Mouse (Mus musculus) layer of hippocampus, adult 8-10 months (tissue): ENCODE data around the gene Ror1. TPM values are rescaled to one million over a fixed set of nuclear protein-coding genes. Genes with fewer than 3 reads are reported as not detected.

Experiments
- DNase-seq, 2 experiments: peaks; one replicate each; pipeline ENCODE4 v3.0.0; 2022; ENCODE audit warnings: low spot score in 2 of 2
- total RNA-seq, 4 experiments: library from RNA; stranded (reverse); gene quantifications; 2 replicates each; pipeline ENCODE4 v1.2.4; 2022

Gene Ror1
- total RNA-seq, 4 experiments from 2014 or later = 4.3 to 5.6 (median 5.1) TPM

DNA sequence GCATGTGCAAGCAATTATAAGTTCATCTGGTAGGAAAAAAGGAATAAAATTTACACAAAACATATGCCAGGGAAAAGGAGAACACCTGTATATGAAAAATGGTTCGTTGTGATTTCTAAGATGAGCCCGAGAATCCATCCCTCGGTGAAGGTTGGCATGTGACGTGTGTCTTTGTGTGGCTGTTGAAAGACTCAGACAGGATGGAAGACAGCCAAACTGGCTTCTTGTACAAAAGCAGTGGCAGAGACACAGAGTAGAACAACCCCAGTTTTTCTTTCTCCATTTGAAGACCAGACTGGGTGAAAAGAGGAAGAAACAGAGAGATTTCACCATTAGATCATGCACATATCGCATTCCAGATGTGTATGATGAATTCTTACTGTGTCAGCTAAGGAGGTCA is 62.8 kb downstream of the Ror1 start:
- DNase-seq = no peak

DNA sequence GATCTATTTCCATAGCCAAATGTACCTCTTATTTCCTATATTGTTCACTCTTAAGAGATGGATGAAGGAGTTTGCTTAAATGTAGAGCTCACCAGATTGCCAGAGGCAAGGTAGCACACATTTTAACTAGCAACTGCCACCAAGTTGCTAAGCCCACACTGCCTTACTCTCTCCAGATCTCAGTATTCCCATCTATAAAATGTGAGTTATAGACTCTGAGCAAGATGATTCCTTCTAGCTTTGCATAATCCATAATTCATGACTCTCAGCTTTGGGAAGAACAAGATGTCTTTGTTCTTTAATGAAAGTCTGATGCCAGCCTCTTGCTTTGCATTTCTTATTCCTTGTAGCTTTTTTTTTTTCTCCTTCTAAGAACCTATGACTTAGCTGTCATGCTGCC is 64.6 kb downstream of the Ror1 start:
- no peak for DNase-seq

- DNase-seq = no peak
Observed at GRCm38 (mm10) chr4:100165790-100166189, 70.2 kb downstream of the Ror1 start.

- no peak for DNase-seq
Observed at GRCm38 (mm10) chr4:100166871-100167270, 71.3 kb downstream of the Ror1 start.

GRCm38 (mm10) chr4:100169683-100170082 is 74.1 kb downstream of the Ror1 start:
- peak in 1 of 2 experiments; percentile 23 for DNase-seq

- DNase-seq = no peak
Observed at GRCm38 (mm10) chr4:100170161-100170650, 74.6 kb downstream of the Ror1 start.

- DNase-seq = no peak
Observed at GRCm38 (mm10) chr4:100170743-100171142, 75.2 kb downstream of the Ror1 start.

GRCm38 (mm10) chr4:100171483-100171898 is 75.9 kb downstream of the Ror1 start:
- no peak for DNase-seq

GRCm38 (mm10) chr4:100175594-100175993 is 80.0 kb downstream of the Ror1 start:
- no peak for DNase-seq

DNA sequence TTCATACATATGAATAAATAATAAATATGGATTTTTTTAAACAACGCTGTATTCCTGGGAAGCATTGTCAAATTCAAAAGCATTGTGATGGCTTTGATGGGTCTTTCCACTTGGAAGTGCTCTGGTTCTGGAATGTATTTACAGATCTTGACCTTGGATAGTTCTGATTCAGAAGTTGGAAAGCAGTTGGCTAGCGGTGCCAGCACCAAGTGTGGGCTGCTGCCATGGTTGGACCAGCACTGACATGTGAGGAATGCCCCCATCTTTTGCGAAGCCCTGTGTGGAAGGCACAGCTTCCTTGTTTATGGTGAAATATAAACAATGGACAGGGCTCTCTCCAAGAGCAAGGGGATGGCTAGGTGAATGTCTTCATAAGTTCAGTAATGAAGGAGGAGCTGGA is 82.7 kb downstream of the Ror1 start:
- DNase-seq = no peak

- no peak for DNase-seq
Observed at GRCm38 (mm10) chr4:100181676-100182075, 86.1 kb downstream of the Ror1 start.

- no peak for DNase-seq
Observed at GRCm38 (mm10) chr4:100186781-100187180, 91.2 kb downstream of the Ror1 start.

- no peak for DNase-seq
Observed at GRCm38 (mm10) chr4:100187563-100188200, 92.1 kb downstream of the Ror1 start.

- no peak for DNase-seq
Observed at GRCm38 (mm10) chr4:100188201-100188699, 92.7 kb downstream of the Ror1 start.

- no peak for DNase-seq
Observed at GRCm38 (mm10) chr4:100191483-100191882, 95.9 kb downstream of the Ror1 start.

- DNase-seq = no peak
Observed at GRCm38 (mm10) chr4:100194136-100194535, 98.5 kb downstream of the Ror1 start.

- DNase-seq = no peak
Observed at GRCm38 (mm10) chr4:100196255-100196793, 100.7 kb downstream of the Ror1 start.

DNA sequence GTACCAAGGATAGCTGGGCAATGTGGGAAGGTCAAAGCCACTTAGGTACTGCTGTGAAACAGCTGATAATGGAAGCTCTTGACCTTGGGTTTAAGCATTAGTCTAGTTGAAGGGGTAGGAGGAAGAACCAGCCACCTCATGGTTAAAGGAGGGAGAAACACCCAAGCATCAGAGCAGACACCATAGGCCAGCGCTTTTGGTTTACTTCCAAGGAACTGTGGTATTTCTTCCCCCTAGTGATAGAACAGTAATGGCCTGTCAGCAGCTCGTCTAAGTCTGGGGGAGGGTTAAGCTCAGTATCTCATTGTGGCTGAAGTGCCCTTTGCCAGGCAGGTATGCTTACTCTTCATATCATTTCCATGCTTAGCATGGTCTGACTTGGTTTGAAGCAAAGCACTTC is 102.7 kb downstream of the Ror1 start:
- DNase-seq = no peak

GRCm38 (mm10) chr4:100201322-100201721 is 105.7 kb downstream of the Ror1 start:
- DNase-seq = no peak

GRCm38 (mm10) chr4:100203066-100203465 is 107.5 kb downstream of the Ror1 start:
- no peak for DNase-seq

GRCm38 (mm10) chr4:100203688-100204087 is 108.1 kb downstream of the Ror1 start:
- no peak for DNase-seq

GRCm38 (mm10) chr4:100204381-100204780 is 108.8 kb downstream of the Ror1 start:
- DNase-seq = no peak

GRCm38 (mm10) chr4:100208081-100208480 is 112.5 kb downstream of the Ror1 start:
- DNase-seq = no peak
